ENCODE assay signal across 12 mouse cellular contexts in genomic region chr3:34569998-34570397, GRCm38 (mm10).
DNase-seq lines count a peak whose midpoint lies in the region; ATAC-seq and TF ChIP-seq lines count a peak whose summit lies in the region.
"Had no signal": no experiment of that assay in that cellular context is flagged by ENCODE, and none has a peak within 500 bp of the region (broad histone marks: within the 10 kb centered on the region; RNA-seq: fewer than 3 reads in every experiment).

No protein-coding gene starts in this region.

- intact Hi-C loops in gastrocnemius, adult 2 months (cut with DNase I), result no loop called here
- intact Hi-C loops in heart, postnatal 14 days (cut with DNase I), result no loop called here

- TF ChIP-seq CTCF in gastrocnemius, adult 2 months (IDR thresholded peaks at IDR 0.05), result no peak

- ATAC-seq in frontal cortex, adult (ENCODE audit: low TSS enrichment), result 0 out of 2 replicates have a peak, but pooled peaks have one; percentile 13
- ATAC-seq: midbrain, embryonic 16.5 days had no signal

- peak overlapping the region; percentile 32 for H3K4me3 ChIP-seq in gastrocnemius, adult 2 months
- H3K4me3 ChIP-seq: liver, embryonic 15.5 days had no signal

- H3K27ac ChIP-seq in gastrocnemius, adult 2 months, result no peak overlapping the region
- H3K27ac ChIP-seq: liver, embryonic 15.5 days; stomach, postnatal 0 days had no signal

- no peak for DNase-seq in frontal cortex, postnatal 25 days (ENCODE audit: low spot score in 2 of 2)
- DNase-seq in NIH3T3 (ENCODE audit: low read depth), result peak; percentile 17
- DNase-seq in gastrocnemius, adult 2 months, result peak; percentile 74
- DNase-seq in heart, postnatal 14 days, result peak; percentile 30 to 48
- no peak for DNase-seq in thymus, postnatal 36 days
- no peak for DNase-seq in adrenal gland, adult 18-20 months (ENCODE audit: low spot score in 2 of 2)
- no peak for DNase-seq in layer of hippocampus, adult 9-11 months
- DNase-seq: cerebellum, adult 8-10 months had no signal

Comparison
In these comparisons a context has a peak if more than half of its experiments do, and no peak if none do; other contexts are left out.
1. DNase-seq: peak in NIH3T3 (single experiment), gastrocnemius, adult 2 months (single experiment) and heart, postnatal 14 days (2 of 2); none in frontal cortex, postnatal 25 days (0 of 2), thymus, postnatal 36 days (0 of 2), adrenal gland, adult 18-20 months (0 of 2) and layer of hippocampus, adult 9-11 months (single experiment).